Mouse (Mus musculus) hindbrain, embryonic 14.5 days (tissue): ENCODE data around the gene Pik3c2a. TPM values are rescaled to one million over a fixed set of nuclear protein-coding genes. Genes with fewer than 3 reads are reported as not detected.

Experiments used
- ATAC-seq: fragments of 200-750 bp; cut with Nextera tagmentation; 2 replicates; pipeline ENCODE4 v1.8.0; 2017; ENCODE audit warnings: moderate number of reproducible peaks, mild to moderate bottlenecking, moderate TSS enrichment, moderate library complexity; ENCODE audit not compliant: low FRiP score
- DNase-seq: peaks from one replicate; pipeline ENCODE4 v3.0.0-alpha.2; 2015; ENCODE audit warnings: low spot score
- H3K27ac ChIP-seq: fragments of 300-500 bp; sonication (generic); 2 replicates; pipeline ENCODE4 v1.5.1; 2014; ENCODE audit warnings: mild to moderate bottlenecking, moderate library complexity
- H3K27me3 ChIP-seq: fragments of 300-500 bp; sonication (generic); 2 replicates; pipeline ENCODE4 v1.6.1; 2014; ENCODE audit warnings: mild to moderate bottlenecking, low read length, mixed read lengths; ENCODE audit not compliant: control insufficient read depth, insufficient read depth
- H3K36me3 ChIP-seq: fragments of 300-500 bp; sonication (generic); replicated peaks from 2 replicates; pipeline ENCODE4 v1.6.1; 2014; ENCODE audit not compliant: control insufficient read depth, insufficient read depth
- H3K4me1 ChIP-seq: fragments of 300-500 bp; sonication (generic); replicated peaks from 2 replicates; pipeline ENCODE4 v1.6.1; 2014; ENCODE audit warnings: antibody characterized with exemption, low read length, mixed read lengths; ENCODE audit not compliant: control insufficient read depth, insufficient read depth
- H3K4me2 ChIP-seq: fragments of 300-500 bp; sonication (generic); replicated peaks from 2 replicates; pipeline ENCODE4 v1.6.1; 2014; ENCODE audit warnings: mild to moderate bottlenecking, moderate library complexity
- H3K4me3 ChIP-seq: fragments of 300-500 bp; sonication (generic); replicated peaks from 2 replicates; pipeline ENCODE4 v1.5.1; 2014; ENCODE audit warnings: mild to moderate bottlenecking, low read length
- H3K9ac ChIP-seq: fragments of 300-500 bp; sonication (generic); 2 replicates; pipeline ENCODE4 v1.6.1; 2014
- H3K9me3 ChIP-seq: fragments of 300-500 bp; sonication (generic); 2 replicates; pipeline ENCODE4 v1.6.1; 2016; ENCODE audit warnings: low read length; ENCODE audit not compliant: control insufficient read depth
- WGBS: fragments of 180-500 bp; shearing (Covaris S2); extraction: QIAGEN DNeasy Blood & Tissue Kit; methylation state at CpG from one replicate; pipeline ENCODE4 v1.1.7; 2014; 5-methylcytosine and 5-hydroxymethylcytosine counted together
- polyA plus RNA-seq: library from polyadenylated mRNA; unstranded; fragments of >200 nt; fragmentation: Nextera tagmentation; extraction: Ambion mirVana; gene quantifications from 2 replicates; pipeline ENCODE4 v1.2.1, GENCODE M21; 2014

Gene Pik3c2a
- polyA plus RNA-seq: 15.8 and 17.0 TPM in 2 replicates

GRCm38 (mm10) chr7:116443004-116443696 lies at the start of gene Pik3c2a:
Gene Pik3c2a (minus strand): TSS chr7:116443449.
- DNase-seq (peak; percentile 96), ATAC-seq (peak; percentile 99)
- peak within 1 kb of the TSS; percentile 92 for H3K27ac ChIP-seq
- peak within 1 kb of the TSS; percentile 92 for H3K9ac ChIP-seq
- H3K36me3 ChIP-seq: no peaks in the 10 kb centered on the region
- H3K9me3 ChIP-seq: no peaks in the 10 kb centered on the region
- WGBS: 0% methylated on average over 58 of the region's 72 CpGs
- no peaks in the 10 kb centered on the region for H3K27me3 ChIP-seq
- H3K4me1 ChIP-seq: peaks cover 13% of the 10 kb centered on the region
- H3K4me3 ChIP-seq: peak within 1 kb of the TSS; percentile 94
- peak within 1 kb of the TSS; percentile 77 for H3K4me2 ChIP-seq

DNA sequence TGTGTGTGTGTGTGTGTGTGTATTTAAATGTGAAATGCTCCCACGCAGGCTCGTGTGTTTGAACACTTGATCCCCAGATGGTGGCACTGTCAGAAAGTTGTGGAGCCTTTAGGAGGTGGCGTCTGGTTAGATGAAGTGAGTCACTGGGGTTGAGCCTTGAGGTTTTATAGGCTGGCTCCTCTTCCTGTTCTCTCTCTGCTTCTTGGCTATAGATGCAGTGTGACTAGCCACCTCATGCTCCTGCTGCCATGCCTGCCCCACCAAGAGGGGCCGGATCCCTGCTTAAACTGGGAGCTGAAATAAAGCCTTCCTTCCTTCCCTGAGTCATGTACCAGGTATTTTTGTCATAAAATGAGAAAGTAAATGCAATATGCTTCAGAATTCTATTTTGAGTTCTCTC lies 47.9 kb upstream of the Pik3c2a start:
- Histone ChIP-seq H3K4me1 (no peaks in the 10 kb centered on the region), H3K9me3 (no peaks in the 10 kb centered on the region), H3K27ac (no peak overlapping the region), H3K9ac (no peak overlapping the region), H3K27me3 (no peaks in the 10 kb centered on the region), H3K4me2 (no peak overlapping the region), H3K36me3 (no peaks in the 10 kb centered on the region), H3K4me3 (no peak overlapping the region)
- DNase-seq (no peak), ATAC-seq (no peak)
- WGBS: 77% methylated on average over 4 of the region's 4 CpGs

- H3K4me3 ChIP-seq: no peak overlapping the region
- H3K36me3 ChIP-seq: no peaks in the 10 kb centered on the region
- no peak overlapping the region for H3K27ac ChIP-seq
- no peaks in the 10 kb centered on the region for H3K9me3 ChIP-seq
- ATAC-seq (no peak), DNase-seq (no peak)
- no peaks in the 10 kb centered on the region for H3K4me1 ChIP-seq
- no peak overlapping the region for H3K9ac ChIP-seq
- H3K4me2 ChIP-seq: no peak overlapping the region
- H3K27me3 ChIP-seq: no peaks in the 10 kb centered on the region
- 84% methylated on average over 1 of the region's 1 CpGs for WGBS
Measured at GRCm38 (mm10) chr7:116485062-116485601, 41.9 kb upstream of the Pik3c2a start.

GRCm38 (mm10) chr7:116484213-116484612 lies 41.0 kb upstream of the Pik3c2a start:
- 89% methylated on average over 5 of the region's 5 CpGs for WGBS
- H3K27ac ChIP-seq: no peak overlapping the region
- H3K9me3 ChIP-seq: no peaks in the 10 kb centered on the region
- ATAC-seq (no peak), DNase-seq (no peak)
- no peak overlapping the region for H3K9ac ChIP-seq
- no peaks in the 10 kb centered on the region for H3K36me3 ChIP-seq
- no peak overlapping the region for H3K4me2 ChIP-seq
- no peaks in the 10 kb centered on the region for H3K4me1 ChIP-seq
- no peaks in the 10 kb centered on the region for H3K27me3 ChIP-seq
- no peak overlapping the region for H3K4me3 ChIP-seq

DNA sequence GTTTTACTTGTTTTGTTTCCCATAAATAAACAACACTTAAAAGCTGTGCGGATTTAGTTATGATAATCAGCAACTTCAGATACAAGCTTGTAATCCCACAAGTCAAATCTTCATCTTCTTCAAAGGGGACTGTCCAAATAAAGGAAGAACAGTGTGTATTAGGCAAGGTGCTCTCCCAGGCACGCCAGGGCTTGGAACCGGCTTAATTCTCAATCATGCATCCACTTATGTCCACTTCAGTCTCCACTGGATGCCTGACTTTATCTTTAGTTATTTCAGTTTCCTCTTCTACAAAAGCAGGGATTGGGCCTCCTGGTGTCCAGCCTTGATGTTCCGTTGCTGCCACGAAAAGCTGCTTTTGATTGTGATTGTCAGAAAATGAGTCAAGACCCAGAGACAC lies 40.5 kb upstream of the Pik3c2a start:
- Histone ChIP-seq H3K9me3 (no peaks in the 10 kb centered on the region), H3K4me1 (no peaks in the 10 kb centered on the region), H3K27ac (no peak overlapping the region), H3K36me3 (no peaks in the 10 kb centered on the region), H3K9ac (no peak overlapping the region), H3K4me2 (no peak overlapping the region), H3K4me3 (no peak overlapping the region), H3K27me3 (no peaks in the 10 kb centered on the region)
- DNase-seq (no peak), ATAC-seq (no peak)
- 85% methylated on average over 5 of the region's 5 CpGs for WGBS

DNA sequence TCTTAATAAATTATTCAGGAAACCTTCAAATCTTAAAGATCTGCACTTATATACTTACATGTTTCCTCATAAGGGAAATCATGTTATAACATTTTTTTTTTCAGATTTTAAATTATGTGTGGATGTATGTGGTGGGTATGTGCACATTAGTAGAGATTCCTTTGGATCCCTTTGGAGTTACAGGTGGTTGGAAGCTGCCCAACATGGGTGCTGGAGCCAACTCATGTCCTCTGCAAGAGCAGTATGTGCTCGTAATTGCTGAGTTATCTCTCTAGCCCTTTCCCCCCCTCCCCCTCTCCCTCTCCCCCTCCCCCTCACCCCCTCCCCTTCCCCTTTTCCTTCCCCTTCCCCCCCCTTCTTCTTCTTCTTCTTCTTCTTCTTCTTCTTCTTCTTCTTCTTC lies 39.9 kb upstream of the Pik3c2a start:
- Histone ChIP-seq H3K4me2 (no peak overlapping the region), H3K4me3 (no peak overlapping the region), H3K9ac (no peak overlapping the region), H3K4me1 (no peaks in the 10 kb centered on the region), H3K27ac (no peak overlapping the region), H3K27me3 (no peaks in the 10 kb centered on the region), H3K36me3 (no peaks in the 10 kb centered on the region), H3K9me3 (no peaks in the 10 kb centered on the region)
- ATAC-seq: no peak
- DNase-seq: no peak
- WGBS: 44% methylated on average over 1 of the region's 1 CpGs

GRCm38 (mm10) chr7:116476264-116476663 lies 33.0 kb upstream of the Pik3c2a start:
- DNase-seq (no peak), ATAC-seq (no peak)
- Histone ChIP-seq H3K4me3 (no peak overlapping the region), H3K9me3 (no peaks in the 10 kb centered on the region), H3K36me3 (no peaks in the 10 kb centered on the region), H3K4me2 (no peak overlapping the region), H3K4me1 (no peaks in the 10 kb centered on the region), H3K9ac (no peak overlapping the region), H3K27ac (no peak overlapping the region), H3K27me3 (no peaks in the 10 kb centered on the region)
- 89% methylated on average over 5 of the region's 5 CpGs for WGBS

GRCm38 (mm10) chr7:116475836-116476235 lies 32.6 kb upstream of the Pik3c2a start:
- Histone ChIP-seq H3K36me3 (no peaks in the 10 kb centered on the region), H3K4me1 (no peaks in the 10 kb centered on the region), H3K4me2 (no peak overlapping the region), H3K27ac (no peak overlapping the region), H3K9ac (no peak overlapping the region), H3K4me3 (no peak overlapping the region), H3K27me3 (no peaks in the 10 kb centered on the region), H3K9me3 (no peaks in the 10 kb centered on the region)
- ATAC-seq (no peak), DNase-seq (no peak)

DNA sequence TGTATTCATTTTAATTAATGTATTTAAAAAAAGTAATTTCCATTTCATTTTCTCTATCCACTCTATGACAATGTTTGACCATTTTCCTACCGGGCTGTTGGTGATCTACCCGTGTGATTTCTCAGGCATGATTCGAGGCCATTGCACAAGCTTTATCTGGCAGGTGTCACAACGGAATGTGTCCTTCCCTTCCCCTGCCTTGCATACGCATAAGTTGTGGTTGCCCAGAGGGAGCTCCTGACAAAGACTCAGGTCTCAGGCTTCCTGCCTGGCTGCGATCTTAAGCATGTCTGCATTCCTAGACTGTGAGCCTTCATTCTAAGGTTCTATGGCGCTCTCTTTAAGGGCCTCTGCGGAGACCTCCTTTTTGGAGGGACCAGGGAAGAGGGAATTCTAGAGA lies 18.9 kb upstream of the Pik3c2a start:
- H3K36me3 ChIP-seq: no peaks in the 10 kb centered on the region
- no peaks in the 10 kb centered on the region for H3K4me1 ChIP-seq
- no peak for ATAC-seq
- no peak overlapping the region for H3K9ac ChIP-seq
- H3K4me2 ChIP-seq: no peak overlapping the region
- WGBS: 60% methylated on average over 8 of the region's 8 CpGs
- H3K27ac ChIP-seq: no peak overlapping the region
- no peak overlapping the region for H3K4me3 ChIP-seq
- no peaks in the 10 kb centered on the region for H3K27me3 ChIP-seq
- H3K9me3 ChIP-seq: no peaks in the 10 kb centered on the region
- no peak for DNase-seq
